Mouse (Mus musculus): Measurements from ENCODE around the gene Cdkn1a.

Cdkn1a gene

GRCm38 (mm10) chr17:29083586-29083985 is 7.2 kb upstream of the Cdkn1a start:
- no peak for DNase-seq

GRCm38 (mm10) chr17:29084656-29085055 is 6.1 kb upstream of the Cdkn1a start:
- no peak for DNase-seq

- no peak for DNase-seq
Observed at GRCm38 (mm10) chr17:29085266-29085665, 5.5 kb upstream of the Cdkn1a start.

GRCm38 (mm10) chr17:29086916-29087315 is 3.9 kb upstream of the Cdkn1a start:
- DNase-seq = no peak

- DNase-seq = peak; percentile 1
Observed at GRCm38 (mm10) chr17:29091348-29091944, 670 bp downstream of the Cdkn1a start.

- DNase-seq = no peak
Observed at GRCm38 (mm10) chr17:29092497-29092896, 1.7 kb downstream of the Cdkn1a start.

GRCm38 (mm10) chr17:29093110-29093952 is 2.6 kb downstream of the Cdkn1a start:
- DNase-seq = peak; percentile 76

GRCm38 (mm10) chr17:29093961-29094309 is 3.2 kb downstream of the Cdkn1a start:
- no peak for DNase-seq

- peak; percentile 39 for DNase-seq
Observed at GRCm38 (mm10) chr17:29094310-29095181, 3.8 kb downstream of the Cdkn1a start.

- DNase-seq = peak; percentile 94
Observed at GRCm38 (mm10) chr17:29095201-29095733, 4.5 kb downstream of the Cdkn1a start.

- DNase-seq = peak; percentile 2
Observed at GRCm38 (mm10) chr17:29096245-29096644, 5.5 kb downstream of the Cdkn1a start.

GRCm38 (mm10) chr17:29096851-29097561 is 6.2 kb downstream of the Cdkn1a start:
- peak; percentile 9 for DNase-seq

GRCm38 (mm10) chr17:29098291-29098690 is 7.5 kb downstream of the Cdkn1a start:
- DNase-seq = peak; percentile 2

GRCm38 (mm10) chr17:29099076-29099475 is 8.3 kb downstream of the Cdkn1a start:
- peak; percentile 1 for DNase-seq

GRCm38 (mm10) chr17:29100627-29101026 is 9.9 kb downstream of the Cdkn1a start:
- DNase-seq = peak; percentile 0

GRCm38 (mm10) chr17:29110356-29110755 is 19.6 kb downstream of the Cdkn1a start:
- DNase-seq = peak; percentile 0

- peak; percentile 2 for DNase-seq
Observed at GRCm38 (mm10) chr17:29111332-29111731, 20.6 kb downstream of the Cdkn1a start.

- DNase-seq = peak; percentile 1
Observed at GRCm38 (mm10) chr17:29113591-29114352, 23.0 kb downstream of the Cdkn1a start, which contains the start of gene Rab44. Gene Rab44, plus strand, starts transcription at chr17:29114145.

GRCm38 (mm10) chr17:29116023-29116422 is 25.2 kb downstream of the Cdkn1a start:
- peak; percentile 1 for DNase-seq

- peak; percentile 2 for DNase-seq
Observed at GRCm38 (mm10) chr17:29117006-29117648, 26.4 kb downstream of the Cdkn1a start.

- peak; percentile 43 for DNase-seq
Observed at GRCm38 (mm10) chr17:29118057-29118456, 27.3 kb downstream of the Cdkn1a start.

Data from thymus, postnatal 14 days (tissue).